Mouse (Mus musculus) macrophage (primary cell): ENCODE measurements around the gene Brd1. TPM values are rescaled to one million over a fixed set of nuclear protein-coding genes. Genes with fewer than 3 reads are reported as not detected.

Experiments
- H3K27ac ChIP-seq: fragments of 350-480 bp; formaldehyde crosslinking; 2 replicates; pipeline ENCODE4 v1.9.0; 2021
- H3K36me3 ChIP-seq: fragments of 350-480 bp; formaldehyde crosslinking; 2 replicates; pipeline ENCODE4 v1.9.0; 2021; ENCODE audit errors: inconsistent target
- H3K4me3 ChIP-seq: fragments of 350-480 bp; formaldehyde crosslinking; 2 replicates; pipeline ENCODE4 v1.9.0; 2021; ENCODE audit errors: inconsistent target
- H3K79me2 ChIP-seq: fragments of 350-480 bp; formaldehyde crosslinking; 2 replicates; pipeline ENCODE4 v1.9.0; 2021; ENCODE audit errors: inconsistent target
- WGBS: methylation state at CpG from one replicate; pipeline ENCODE4 v1.1.7; 2026; ENCODE audit warnings: inconsistent platforms; ENCODE audit not compliant: missing documents; 5-methylcytosine and 5-hydroxymethylcytosine counted together
- polyA plus RNA-seq: library from polyadenylated mRNA; stranded (reverse); fragments of 250-400 nt; gene quantifications from 3 replicates; pipeline ENCODE4 v1.2.4, GENCODE M21; 2018; ENCODE audit warnings: inconsistent platforms

The Brd1 gene
- polyA plus RNA-seq, 1 experiment from 2014 or later, result 24.4 TPM

GRCm38 (mm10) chr15:88691129-88691528 lies 42.9 kb downstream of the Brd1 start:
- peaks cover 24% of the 10 kb centered on the region; the same call in 1 of the 2 replicates for H3K79me2 ChIP-seq
- peaks cover 93% of the 10 kb centered on the region for H3K36me3 ChIP-seq
- no peak overlapping the region for H3K27ac ChIP-seq
- 96% methylated on average over 12 of the region's 12 CpGs for WGBS
- H3K4me3 ChIP-seq, result no peak overlapping the region

GRCm38 (mm10) chr15:88688120-88688519 lies 45.9 kb downstream of the Brd1 start:
- no peaks in the 10 kb centered on the region; the same call in 1 of the 2 replicates for H3K79me2 ChIP-seq
- no peak overlapping the region for H3K27ac ChIP-seq
- H3K4me3 ChIP-seq, result no peak overlapping the region
- peaks cover 70% of the 10 kb centered on the region for H3K36me3 ChIP-seq
- 93% methylated on average over 10 of the region's 10 CpGs for WGBS

- 96% methylated on average over 4 of the region's 5 CpGs for WGBS
- H3K4me3 ChIP-seq, result no peak overlapping the region
- H3K27ac ChIP-seq, result no peak overlapping the region
- no peaks in the 10 kb centered on the region for H3K79me2 ChIP-seq
- H3K36me3 ChIP-seq, result peaks cover 56% of the 10 kb centered on the region
Observed at GRCm38 (mm10) chr15:88686725-88687124, 47.3 kb downstream of the Brd1 start.

- Histone ChIP-seq H3K79me2 (no peaks in the 10 kb centered on the region), H3K27ac (no peak overlapping the region), H3K36me3 (peaks cover 36% of the 10 kb centered on the region), H3K4me3 (no peak overlapping the region)
- WGBS, result 95% methylated on average over 6 of the region's 6 CpGs
Observed at GRCm38 (mm10) chr15:88684039-88684438, 50.0 kb downstream of the Brd1 start.

- no peak overlapping the region for H3K27ac ChIP-seq
- 75% methylated on average over 5 of the region's 5 CpGs for WGBS
- peaks cover 5% of the 10 kb centered on the region; the same call in 1 of the 2 replicates for H3K36me3 ChIP-seq
- no peaks in the 10 kb centered on the region for H3K79me2 ChIP-seq
- H3K4me3 ChIP-seq, result no peak overlapping the region
Observed at GRCm38 (mm10) chr15:88680931-88681330, 53.1 kb downstream of the Brd1 start.

- H3K79me2 ChIP-seq, result no peaks in the 10 kb centered on the region
- H3K36me3 ChIP-seq, result no peaks in the 10 kb centered on the region
- no peak overlapping the region for H3K4me3 ChIP-seq
- WGBS, result 82% methylated on average over 4 of the region's 5 CpGs
- H3K27ac ChIP-seq, result no peak overlapping the region
Observed at GRCm38 (mm10) chr15:88677568-88677967, 56.5 kb downstream of the Brd1 start.

- Histone ChIP-seq H3K36me3 (no peaks in the 10 kb centered on the region), H3K79me2 (no peaks in the 10 kb centered on the region), H3K27ac (no peak overlapping the region), H3K4me3 (no peak overlapping the region)
- 92% methylated on average over 5 of the region's 5 CpGs for WGBS
Observed at GRCm38 (mm10) chr15:88675998-88676397, 58.0 kb downstream of the Brd1 start.

- Histone ChIP-seq H3K4me3 (no peak overlapping the region), H3K36me3 (no peaks in the 10 kb centered on the region), H3K27ac (no peak overlapping the region), H3K79me2 (no peaks in the 10 kb centered on the region)
- WGBS, result 94% methylated on average over 2 of the region's 2 CpGs
Observed at GRCm38 (mm10) chr15:88668693-88669092, 65.3 kb downstream of the Brd1 start.

- no peak overlapping the region for H3K27ac ChIP-seq
- H3K36me3 ChIP-seq, result no peaks in the 10 kb centered on the region
- 89% methylated on average over 3 of the region's 3 CpGs for WGBS
- H3K79me2 ChIP-seq, result no peaks in the 10 kb centered on the region
- no peak overlapping the region for H3K4me3 ChIP-seq
Observed at GRCm38 (mm10) chr15:88667653-88668052, 66.4 kb downstream of the Brd1 start.

- WGBS, result 75% methylated on average over 4 of the region's 4 CpGs
- no peaks in the 10 kb centered on the region for H3K36me3 ChIP-seq
- no peak overlapping the region for H3K4me3 ChIP-seq
- no peak overlapping the region for H3K27ac ChIP-seq
- no peaks in the 10 kb centered on the region for H3K79me2 ChIP-seq
Observed at GRCm38 (mm10) chr15:88665846-88666245, 68.2 kb downstream of the Brd1 start.

GRCm38 (mm10) chr15:88663041-88663440 lies 71.0 kb downstream of the Brd1 start:
- no peaks in the 10 kb centered on the region for H3K79me2 ChIP-seq
- WGBS, result 49% methylated on average over 10 of the region's 11 CpGs
- H3K36me3 ChIP-seq, result no peaks in the 10 kb centered on the region
- no peak overlapping the region for H3K4me3 ChIP-seq
- no peak overlapping the region for H3K27ac ChIP-seq

GRCm38 (mm10) chr15:88662111-88662850 lies 71.8 kb downstream of the Brd1 start:
- 10% methylated on average over 22 of the region's 22 CpGs for WGBS
- H3K4me3 ChIP-seq, result no peak overlapping the region

GRCm38 (mm10) chr15:88661654-88662053 lies 72.4 kb downstream of the Brd1 start:
- no peaks in the 10 kb centered on the region for H3K79me2 ChIP-seq
- no peak overlapping the region for H3K4me3 ChIP-seq
- no peaks in the 10 kb centered on the region for H3K36me3 ChIP-seq
- H3K27ac ChIP-seq, result no peak overlapping the region
- WGBS, result 69% methylated on average over 3 of the region's 3 CpGs

More at GRCm38 (mm10) chr15:88662111-88662850, 71.8 kb downstream of the Brd1 start:
- H3K36me3 ChIP-seq, result no peaks in the 10 kb centered on the region
- no peak overlapping the region for H3K27ac ChIP-seq
- no peaks in the 10 kb centered on the region for H3K79me2 ChIP-seq

GRCm38 (mm10) chr15:88652006-88652405 lies 82.0 kb downstream of the Brd1 start:
- WGBS, result 47% methylated on average over 5 of the region's 5 CpGs
- no peak overlapping the region for H3K27ac ChIP-seq
- no peak overlapping the region for H3K4me3 ChIP-seq
- H3K36me3 ChIP-seq, result no peaks in the 10 kb centered on the region
- H3K79me2 ChIP-seq, result no peaks in the 10 kb centered on the region

GRCm38 (mm10) chr15:88651019-88651418 lies 83.0 kb downstream of the Brd1 start:
- Histone ChIP-seq H3K27ac (no peak overlapping the region), H3K36me3 (no peaks in the 10 kb centered on the region), H3K4me3 (no peak overlapping the region), H3K79me2 (no peaks in the 10 kb centered on the region)
- 20% methylated on average over 13 of the region's 13 CpGs for WGBS
